Mouse (Mus musculus) left cerebral cortex, postnatal 10 days (tissue): ENCODE measurements at regions not wholly inside any gene's neighbourhood (a gene's known extent, or its start where the extent isn't known, plus 50 kb on each side); places are given as distances from the start of the nearest gene placed in this dataset.

ENCODE experiments used
- DNase-seq, 2 experiments: peaks; one replicate each; pipeline ENCODE4 v3.0.0; 2021 to 2022; ENCODE audit warnings: low spot score in 2 of 2, mixed read lengths in 1 of 2; ENCODE audit errors: extremely low spot score in 1 of 2
- intact Hi-C: fragments of 180-260 bp; cut with DNase I; formaldehyde crosslinking; loops from one replicate; pipeline ENCODE4 v1.15.1; 2025

- intact Hi-C loops, result no loop called here
- no peak for DNase-seq
Observed at GRCm38 (mm10) chrX:106985684-106986083, 65.3 kb downstream of the Lpar4 start.

- intact Hi-C loops, result no loop called here
- DNase-seq, result no peak
Observed at GRCm38 (mm10) chrX:106986794-106987193, 66.4 kb downstream of the Lpar4 start.

GRCm38 (mm10) chrX:106987779-106988178, 67.4 kb downstream of the Lpar4 start:
- intact Hi-C loops, result no loop called here
- DNase-seq, result no peak

- intact Hi-C loops, result no loop called here
- no peak for DNase-seq
Observed at GRCm38 (mm10) chrX:107004496-107004895, 83.8 kb upstream of the P2ry10 start.

- DNase-seq, result no peak
- intact Hi-C loops, result no loop called here
Observed at GRCm38 (mm10) chrX:107008968-107009367, 79.3 kb upstream of the P2ry10 start.

- intact Hi-C loops, result no loop called here
- no peak for DNase-seq
Observed at GRCm38 (mm10) chrX:107012615-107013014, 75.7 kb upstream of the P2ry10 start.

GRCm38 (mm10) chrX:107015335-107015734, 73.0 kb upstream of the P2ry10 start:
- intact Hi-C loops, result loop anchor here (5.0 kb wide), 1 partner anchor 223 kb away; no protein-coding TSS in a partner anchor
- no peak for DNase-seq

GRCm38 (mm10) chrX:107031726-107032125, 56.6 kb upstream of the P2ry10 start:
- no peak for DNase-seq
- intact Hi-C loops, result no loop called here

- DNase-seq, result no peak
- intact Hi-C loops, result no loop called here
Observed at GRCm38 (mm10) chrX:107038041-107038440, 50.3 kb upstream of the P2ry10 start.
